Mouse (Mus musculus): Measurements from ENCODE around the gene Il1rl1.

- TF ChIP-seq POLR2A (IDR thresholded peaks at IDR 0.05; ENCODE audit: control insufficient read depth, low read depth, low read length): no peak
- no peak for TF ChIP-seq CTCF (IDR thresholded peaks at IDR 0.05; ENCODE audit: control insufficient read depth, insufficient read depth, insufficient replicate concordance, low read depth, low read length)
Observed at GRCm38 (mm10) chr1:40468805-40469204, 39.4 kb downstream of the Il1rl1 start.

Data from testis, adult 2 months (tissue).